Comparison of ENCODE assay signal across 27 mouse cellular contexts in the genomic region with DNA sequence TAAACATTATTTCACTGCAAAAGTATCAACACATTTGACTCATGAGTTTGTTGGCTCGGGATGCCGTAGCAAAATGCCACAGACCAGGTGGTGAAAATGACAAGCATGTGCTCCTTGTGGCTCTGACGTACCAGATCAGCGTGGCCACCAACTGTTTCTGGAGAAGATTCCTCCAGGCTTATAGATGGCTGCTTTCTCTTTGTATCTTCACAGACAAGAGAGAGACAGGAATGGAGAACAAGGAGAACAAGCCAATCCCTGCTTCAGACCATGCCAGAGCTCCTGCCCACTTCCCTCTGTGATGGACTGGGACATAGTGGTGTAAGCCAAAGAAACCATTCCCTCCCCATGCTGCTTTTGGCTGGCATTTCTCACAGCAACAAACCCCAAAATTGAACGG. TPM values are rescaled to one million over a fixed set of nuclear protein-coding genes. Genes with fewer than 3 reads are reported as not detected.
DNase-seq lines count a peak whose midpoint lies in the region; TF ChIP-seq lines count a peak whose summit lies in the region.
"Had no signal": no experiment of that assay in that cellular context is flagged by ENCODE, and none has a peak within 500 bp of the region (broad histone marks: within the 10 kb centered on the region; RNA-seq: fewer than 3 reads in every experiment).

No protein-coding gene starts in this region.

- H3K27me3 ChIP-seq in CH12.LX (replicated peaks), result no peaks in the 10 kb centered on the region
- H3K27me3 ChIP-seq: embryonic facial prominence, embryonic 15.5 days; forebrain, embryonic 12.5 days; hindbrain, embryonic 13.5 days; neural tube, embryonic 12.5 days had no signal

- TF ChIP-seq EP300 in CH12.LX (IDR thresholded peaks at IDR 0.05; ENCODE audit: low read length), result no peak

- H3K4me3 ChIP-seq in CH12.LX (replicated peaks in 1 of 3; ENCODE audit: low read depth in 2 of 3, low read length in 2 of 3, poor library complexity in 1 of 3), result no peak overlapping the region
- H3K4me3 ChIP-seq: embryonic facial prominence, embryonic 10.5 days; embryonic facial prominence, embryonic 15.5 days; forebrain, embryonic 12.5 days; gastrocnemius, adult 2 months; hindbrain, embryonic 13.5 days; myocyte; neural tube, embryonic 12.5 days had no signal

- no peak for TF ChIP-seq POLR2A in CH12.LX (IDR thresholded peaks at IDR 0.05; ENCODE audit: low read depth, low read length)

- dilution Hi-C loops in CH12.LX (cut with MboI; ENCODE audit: extremely low pct_ligation_motif_present, extremely low pct_unique_long_range_greater_than_20kb, low sequenced_read_pairs), result no loop called here

- H3K27ac ChIP-seq in CH12.LX (ENCODE audit: insufficient read depth, low read depth), result no peak overlapping the region
- H3K27ac ChIP-seq: embryonic facial prominence, embryonic 10.5 days; embryonic facial prominence, embryonic 15.5 days; forebrain, embryonic 12.5 days; gastrocnemius, adult 2 months; hindbrain, embryonic 13.5 days; kidney, postnatal 0 days; liver, embryonic 14.5 days; neural tube, embryonic 12.5 days had no signal

- in situ Hi-C loops in CH12.LX (cut with MboI; ENCODE audit: low pct_ligation_motif_present, low pct_unique_long_range_greater_than_20kb, low sequenced_read_pairs), result no loop called here

- DNase-seq in CH12.LX (ENCODE audit: extremely low read depth), result no peak
- peak; percentile 84 for DNase-seq in brain, adult 2 months (ENCODE audit: low read depth, low spot score)
- DNase-seq in cerebellum, adult 8-10 months, result peak; percentile 24
- DNase-seq in cerebellum, postnatal 25 days, result peak; percentile 32 to 59
- DNase-seq in embryo, embryonic 10.5 days (ENCODE audit: low spot score), result no peak
- DNase-seq in spleen, postnatal 4 days (ENCODE audit: low spot score in 2 of 2), result no peak
- DNase-seq: adrenal gland, postnatal 10 days; B cell, adult 2 months; gastrocnemius, adult 2 months; gastrocnemius, postnatal 36 days; heart, adult 18-20 months; heart, postnatal 4 days; kidney, adult 8-10 months; kidney, postnatal 4 days; liver; lung, embryonic 14.5 days; lung, postnatal 36 days had no signal

- H3K4me2 ChIP-seq in CH12.LX (ENCODE audit: insufficient read depth, low read depth, poor library complexity, severe bottlenecking), result peak overlapping the region; percentile 64; the same call in 1 of the 2 replicates
- H3K4me2 ChIP-seq: embryonic facial prominence, embryonic 15.5 days; forebrain, embryonic 12.5 days; heart, embryonic 11.5 days; hindbrain, embryonic 13.5 days; lung, embryonic 14.5 days; midbrain, embryonic 11.5 days; neural tube, embryonic 12.5 days had no signal

- H3K9ac ChIP-seq in CH12.LX (ENCODE audit: insufficient read depth, low read depth), result no peak overlapping the region; the same call in 1 of the 2 replicates
- H3K9ac ChIP-seq: embryonic facial prominence, embryonic 15.5 days; forebrain, embryonic 12.5 days; hindbrain, embryonic 13.5 days; liver, embryonic 14.5 days; lung, embryonic 14.5 days; neural tube, embryonic 12.5 days had no signal

- H3K79me2 ChIP-seq in CH12.LX (replicated peaks; ENCODE audit: control insufficient read depth, extremely low read depth, insufficient read depth, poor library complexity, severe bottlenecking), result no peaks in the 10 kb centered on the region

- no peak for TF ChIP-seq RAD21 in CH12.LX (IDR thresholded peaks at IDR 0.05; ENCODE audit: low read depth, low read length)

- no peaks in the 10 kb centered on the region for H3K36me3 ChIP-seq in CH12.LX (replicated peaks in 1 of 2; ENCODE audit: control insufficient read depth in 1 of 2, insufficient read depth in 1 of 2, low read length in 1 of 2)
- H3K36me3 ChIP-seq: embryonic facial prominence, embryonic 10.5 days; embryonic facial prominence, embryonic 15.5 days; forebrain, embryonic 12.5 days; hindbrain, embryonic 13.5 days; neural tube, embryonic 12.5 days had no signal

- H3K4me1 ChIP-seq in CH12.LX (ENCODE audit: control insufficient read depth in 1 of 2, insufficient read depth in 2 of 2), result peaks cover 0 to 8% of the 10 kb centered on the region in 2 experiments; a peak in 2 of 4 replicates
- H3K4me1 ChIP-seq: embryonic facial prominence, embryonic 10.5 days; embryonic facial prominence, embryonic 15.5 days; forebrain, embryonic 12.5 days; hindbrain, embryonic 13.5 days; neural tube, embryonic 12.5 days had no signal

- H3K9me3 ChIP-seq in CH12.LX (replicated peaks; ENCODE audit: low read length), result no peaks in the 10 kb centered on the region
- H3K9me3 ChIP-seq: embryonic facial prominence, embryonic 10.5 days; embryonic facial prominence, embryonic 15.5 days; forebrain, embryonic 12.5 days; hindbrain, embryonic 13.5 days; neural tube, embryonic 12.5 days had no signal

- no peak for TF ChIP-seq CTCF in CH12.LX (conservative IDR thresholded peaks at IDR 0.05 in 1 of 2, IDR thresholded peaks at IDR 0.05 in 1 of 2; ENCODE audit: low read depth in 2 of 2, low read length in 2 of 2)

TF ChIP-seq in CH12.LX, 34 proteins besides CTCF, POLR2A, EP300 and RAD21:
- TF ChIP-seq ZC3H11A (IDR thresholded peaks at IDR 0.05; ENCODE audit: low read depth, low read length), result no peak
TF ChIP-seq in CH12.LX: peak in this region for 0.

RNA-seq across cellular contexts. Expression of a gene that starts 45.1 kb away (rescaled TPM):
- 4.1 and 4.5 TPM in 2 replicates for total RNA-seq in CH12.LX (2012; rRNA removed)
- 4.8 and 6.0 TPM in 2 replicates for total RNA-seq in CH12.LX (2014; rRNA removed)
- polyA plus RNA-seq in CH12.LX (2012; ENCODE audit: insufficient read length, low read depth), result 2.2 and 3.0 TPM in 2 replicates

Comparison
In these comparisons a context has a peak if more than half of its experiments do, and no peak if none do; other contexts are left out.
1. DNase-seq: peak in brain, adult 2 months (single experiment), cerebellum, adult 8-10 months (single experiment) and cerebellum, postnatal 25 days (2 of 2); none in CH12.LX (single experiment), embryo, embryonic 10.5 days (single experiment) and spleen, postnatal 4 days (0 of 2).